Mouse (Mus musculus) intestine, postnatal 0 days (tissue): ENCODE results near the gene 9930104L06Rik. TPM values are rescaled to one million over a fixed set of nuclear protein-coding genes. Genes with fewer than 3 reads are reported as not detected.

ENCODE experiments used
- ATAC-seq: fragments of 200-750 bp; cut with Nextera tagmentation; 2 replicates; pipeline ENCODE4 v1.8.0; 2017; ENCODE audit warnings: mild to moderate bottlenecking, moderate TSS enrichment, moderate library complexity
- H3K27ac ChIP-seq: fragments of 300-500 bp; sonication (generic); 2 replicates; pipeline ENCODE4 v1.5.1; 2014; ENCODE audit warnings: mild to moderate bottlenecking, low read depth, low read length, moderate library complexity
- H3K27me3 ChIP-seq: fragments of 300-500 bp; sonication (generic); replicated peaks from 2 replicates; pipeline ENCODE4 v1.6.1; 2014; ENCODE audit warnings: low read length, mixed read lengths; ENCODE audit not compliant: control insufficient read depth, insufficient read depth
- H3K36me3 ChIP-seq: fragments of 300-500 bp; sonication (generic); 2 replicates; pipeline ENCODE4 v1.6.1; 2014; ENCODE audit warnings: mild to moderate bottlenecking, moderate library complexity; ENCODE audit not compliant: control insufficient read depth, insufficient read depth
- H3K4me1 ChIP-seq: fragments of 300-500 bp; sonication (generic); replicated peaks from 2 replicates; pipeline ENCODE4 v1.6.1; 2014; ENCODE audit warnings: antibody characterized with exemption, low read length, mixed read lengths; ENCODE audit not compliant: control insufficient read depth, insufficient read depth
- H3K4me2 ChIP-seq: fragments of 300-500 bp; sonication (generic); replicated peaks from 2 replicates; pipeline ENCODE4 v1.6.1; 2014; ENCODE audit warnings: low read depth, mild to moderate bottlenecking, moderate library complexity
- H3K4me3 ChIP-seq: fragments of 300-500 bp; sonication (generic); 2 replicates; pipeline ENCODE4 v1.5.1; 2014; ENCODE audit warnings: low read depth, low read length
- H3K9ac ChIP-seq: fragments of 300-500 bp; sonication (generic); 2 replicates; pipeline ENCODE4 v1.6.1; 2014; ENCODE audit warnings: mild to moderate bottlenecking, low read depth, low read length
- H3K9me3 ChIP-seq: fragments of 300-500 bp; sonication (generic); 2 replicates; pipeline ENCODE4 v1.6.1; 2016; ENCODE audit warnings: mixed run types; ENCODE audit not compliant: control insufficient read depth
- CTCF ChIP-seq: sonication (generic); IDR thresholded peaks from 2 replicates; pipeline ENCODE4 v1.5.1; 2016; ENCODE audit warnings: low read depth, mild to moderate bottlenecking, control low read depth, antibody characterized with exemption, moderate library complexity
- WGBS: fragments of 180-500 bp; shearing (Covaris S2); extraction: QIAGEN DNeasy Blood & Tissue Kit; methylation state at CpG from one replicate; pipeline ENCODE4 v1.1.7; 2014; 5-methylcytosine and 5-hydroxymethylcytosine counted together
- polyA plus RNA-seq: library from polyadenylated mRNA; unstranded; fragments of >200 nt; fragmentation: Nextera tagmentation; extraction: Ambion mirVana; gene quantifications from 2 replicates; pipeline ENCODE4 v1.2.1, GENCODE M21; 2015

Gene 9930104L06Rik
- polyA plus RNA-seq, 1 experiment from 2014 or later = 4.3 TPM

- Histone ChIP-seq H3K36me3 (no peaks in the 10 kb centered on the region), H3K27ac (no peak overlapping the region), H3K4me3 (no peak overlapping the region), H3K4me2 (no peak overlapping the region), H3K4me1 (no peaks in the 10 kb centered on the region), H3K9me3 (no peaks in the 10 kb centered on the region), H3K27me3 (peaks cover 79% of the 10 kb centered on the region), H3K9ac (no peak overlapping the region)
- ATAC-seq = no peak
- no peak for TF ChIP-seq CTCF
- 13% methylated on average over 10 of the region's 10 CpGs for WGBS
Measured at GRCm38 (mm10) chr4:124987711-124988097, 50.9 kb downstream of the 9930104L06Rik start.

- H3K9me3 ChIP-seq = no peaks in the 10 kb centered on the region
- WGBS = 19% methylated on average over 9 of the region's 9 CpGs
- peaks cover 78% of the 10 kb centered on the region for H3K27me3 ChIP-seq
- H3K27ac ChIP-seq = no peak overlapping the region
- no peak for ATAC-seq
- H3K4me1 ChIP-seq = no peaks in the 10 kb centered on the region
- H3K4me3 ChIP-seq = no peak overlapping the region
- H3K4me2 ChIP-seq = no peak overlapping the region
- H3K9ac ChIP-seq = no peak overlapping the region
- H3K36me3 ChIP-seq = no peaks in the 10 kb centered on the region
- TF ChIP-seq CTCF = no peak
Measured at GRCm38 (mm10) chr4:124988382-124988781, 51.5 kb downstream of the 9930104L06Rik start.

- WGBS = 6% methylated on average over 20 of the region's 20 CpGs
- H3K27ac ChIP-seq = no peak overlapping the region
- no peak for ATAC-seq
- H3K4me3 ChIP-seq = no peak overlapping the region
- peaks cover 66% of the 10 kb centered on the region for H3K27me3 ChIP-seq
- no peaks in the 10 kb centered on the region for H3K4me1 ChIP-seq
- TF ChIP-seq CTCF = no peak
- no peaks in the 10 kb centered on the region for H3K9me3 ChIP-seq
- H3K36me3 ChIP-seq = no peaks in the 10 kb centered on the region
- H3K4me2 ChIP-seq = 0 out of 2 replicates have a peak overlapping the region, but pooled peaks have one; percentile 13
- no peak overlapping the region for H3K9ac ChIP-seq
Measured at GRCm38 (mm10) chr4:124989787-124990253, 53.0 kb downstream of the 9930104L06Rik start.

GRCm38 (mm10) chr4:124990325-124990724 is 53.5 kb downstream of the 9930104L06Rik start:
- H3K27ac ChIP-seq = no peak overlapping the region
- ATAC-seq = no peak
- no peaks in the 10 kb centered on the region for H3K36me3 ChIP-seq
- H3K27me3 ChIP-seq = peaks cover 63% of the 10 kb centered on the region
- no peak overlapping the region for H3K4me3 ChIP-seq
- H3K9me3 ChIP-seq = no peaks in the 10 kb centered on the region
- H3K4me2 ChIP-seq = 0 out of 2 replicates have a peak overlapping the region, but pooled peaks have one; percentile 13
- 19% methylated on average over 7 of the region's 7 CpGs for WGBS
- TF ChIP-seq CTCF = no peak
- no peak overlapping the region for H3K9ac ChIP-seq
- H3K4me1 ChIP-seq = no peaks in the 10 kb centered on the region

Other genes starting within 250 kb of the 9930104L06Rik start
- 29.6 and 32.3 TPM in 2 replicates for gene Utp11, start 243.4 kb upstream of the 9930104L06Rik start, polyA plus RNA-seq
- gene Fhl3, start 236.3 kb upstream of the 9930104L06Rik start, polyA plus RNA-seq = 3.8 TPM in 2 replicates
- gene Sf3a3, start 222.3 kb upstream of the 9930104L06Rik start, polyA plus RNA-seq = 45.3 and 45.7 TPM in 2 replicates
- 22.4 and 23.0 TPM in 2 replicates for gene Inpp5b, start 195.2 kb upstream of the 9930104L06Rik start, polyA plus RNA-seq
- gene Mtf1, start 134.9 kb upstream of the 9930104L06Rik start, polyA plus RNA-seq = 10.4 and 11.5 TPM in 2 replicates
- gene Yrdc, start 86.4 kb upstream of the 9930104L06Rik start, polyA plus RNA-seq = 19.9 and 22.7 TPM in 2 replicates
- 58.8 and 59.4 TPM in 2 replicates for gene 1110065P20Rik, start 85.9 kb upstream of the 9930104L06Rik start, polyA plus RNA-seq
- 0.17 and 0.24 TPM in 2 replicates for gene Maneal, start 74.9 kb upstream of the 9930104L06Rik start, polyA plus RNA-seq
- gene Epha10, start 56.1 kb upstream of the 9930104L06Rik start, polyA plus RNA-seq = 0.03 and 0.04 TPM in 2 replicates
- 26.3 and 28.1 TPM in 2 replicates for gene Cdca8, start 2.3 kb downstream of the 9930104L06Rik start, polyA plus RNA-seq
- gene Rspo1, start 49.4 kb downstream of the 9930104L06Rik start, polyA plus RNA-seq = 5.5 and 5.7 TPM in 2 replicates
- gene Gnl2, start 79.5 kb downstream of the 9930104L06Rik start, polyA plus RNA-seq = 28.6 and 30.9 TPM in 2 replicates
- not detected in 2 replicates for gene Dnali1, start 128.7 kb downstream of the 9930104L06Rik start, polyA plus RNA-seq
- gene Snip1, start 129.6 kb downstream of the 9930104L06Rik start, polyA plus RNA-seq = 13.6 and 15.5 TPM in 2 replicates
- gene Meaf6, start 148.1 kb downstream of the 9930104L06Rik start, polyA plus RNA-seq = 23.0 and 24.8 TPM in 2 replicates
- gene Zc3h12a, start 190.8 kb downstream of the 9930104L06Rik start, polyA plus RNA-seq = 1.3 and 1.5 TPM in 2 replicates